Mouse (Mus musculus) forebrain, embryonic 16.5 days (tissue): ENCODE data around the gene Itgb1bp2. TPM values are rescaled to one million over a fixed set of nuclear protein-coding genes. Genes with fewer than 3 reads are reported as not detected.
"Not testable (repeated sequence)": the region's sequence is repeated elsewhere in the genome, so short reads cannot be mapped to it uniquely, and the experiment has no call there.

Experiments
- ATAC-seq: fragments of 200-750 bp; cut with Nextera tagmentation; 2 replicates; pipeline ENCODE4 v1.8.0; 2017; ENCODE audit warnings: mild to moderate bottlenecking, moderate library complexity
- H3K27ac ChIP-seq: fragments of 300-500 bp; sonication (generic); 2 replicates; pipeline ENCODE4 v1.5.1; 2014; ENCODE audit warnings: low read length, control low read depth
- H3K27me3 ChIP-seq: fragments of 300-500 bp; sonication (generic); replicated peaks from 2 replicates; pipeline ENCODE4 v1.6.1; 2014; ENCODE audit warnings: low read length; ENCODE audit not compliant: control insufficient read depth, insufficient read depth
- H3K36me3 ChIP-seq: fragments of 300-500 bp; sonication (generic); 2 replicates; pipeline ENCODE4 v1.6.1; 2014; ENCODE audit not compliant: control insufficient read depth, insufficient read depth
- H3K4me1 ChIP-seq: fragments of 300-500 bp; sonication (generic); replicated peaks from 2 replicates; pipeline ENCODE4 v1.6.1; 2014; ENCODE audit warnings: low read length; ENCODE audit not compliant: control insufficient read depth, insufficient read depth
- H3K4me2 ChIP-seq: fragments of 300-500 bp; sonication (generic); 2 replicates; pipeline ENCODE4 v1.6.1; 2014; ENCODE audit warnings: mild to moderate bottlenecking, low read length, control low read depth
- H3K4me3 ChIP-seq: fragments of 300-500 bp; sonication (generic); replicated peaks from 2 replicates; pipeline ENCODE4 v1.5.1; 2014; ENCODE audit warnings: mild to moderate bottlenecking, low read length, control low read depth
- H3K9ac ChIP-seq: fragments of 300-500 bp; sonication (generic); replicated peaks from 2 replicates; pipeline ENCODE4 v1.6.1; 2014; ENCODE audit warnings: low read depth, low read length, control low read depth
- H3K9me3 ChIP-seq: fragments of 300-500 bp; sonication (generic); 2 replicates; pipeline ENCODE4 v1.6.1; 2016; ENCODE audit warnings: low read length; ENCODE audit not compliant: control insufficient read depth
- WGBS: fragments of 180-500 bp; shearing (Covaris S2); extraction: QIAGEN DNeasy Blood & Tissue Kit; methylation state at CpG from one replicate; pipeline ENCODE4 v1.1.7; 2014; 5-methylcytosine and 5-hydroxymethylcytosine counted together
- polyA plus RNA-seq: library from polyadenylated mRNA; unstranded; fragments of >200 nt; fragmentation: Nextera tagmentation; extraction: Ambion mirVana; gene quantifications from 2 replicates; pipeline ENCODE4 v1.2.1, GENCODE M21; 2015

The Itgb1bp2 gene
- polyA plus RNA-seq, 1 experiment from 2014 or later: 3.1 TPM

DNA sequence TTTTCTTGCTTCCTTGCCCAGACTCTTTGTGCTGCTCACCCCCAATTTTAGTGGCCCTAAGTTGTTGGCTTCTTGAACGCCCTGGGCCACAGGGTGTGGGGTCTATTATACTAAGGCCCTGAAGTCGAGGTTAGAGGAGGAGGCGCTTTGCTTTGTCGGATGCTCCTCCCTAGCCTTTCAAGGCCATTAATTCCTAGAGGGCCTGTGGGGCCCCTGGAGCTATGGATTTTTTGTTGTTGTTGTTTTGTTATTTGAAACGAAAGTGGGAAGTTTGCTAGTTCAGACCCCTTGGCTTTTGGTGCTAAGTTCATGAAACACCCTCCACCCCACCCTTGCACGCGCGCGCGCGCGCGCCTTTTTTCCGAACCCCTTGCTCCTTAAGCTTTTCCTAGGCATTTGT lies 18.9 kb upstream of the Itgb1bp2 start:
- 24% methylated on average over 14 of the region's 14 CpGs for WGBS
- peak overlapping the region; percentile 59 for H3K4me2 ChIP-seq
- peak; percentile 34 for ATAC-seq
- peak overlapping the region; percentile 75 for H3K9ac ChIP-seq
- peaks cover 8% of the 10 kb centered on the region for H3K4me1 ChIP-seq
- H3K27ac ChIP-seq: peak overlapping the region; percentile 92
- H3K27me3 ChIP-seq: no peaks in the 10 kb centered on the region
- no peaks in the 10 kb centered on the region for H3K36me3 ChIP-seq
- H3K9me3 ChIP-seq: no peaks in the 10 kb centered on the region
- peak overlapping the region; percentile 66 for H3K4me3 ChIP-seq

DNA sequence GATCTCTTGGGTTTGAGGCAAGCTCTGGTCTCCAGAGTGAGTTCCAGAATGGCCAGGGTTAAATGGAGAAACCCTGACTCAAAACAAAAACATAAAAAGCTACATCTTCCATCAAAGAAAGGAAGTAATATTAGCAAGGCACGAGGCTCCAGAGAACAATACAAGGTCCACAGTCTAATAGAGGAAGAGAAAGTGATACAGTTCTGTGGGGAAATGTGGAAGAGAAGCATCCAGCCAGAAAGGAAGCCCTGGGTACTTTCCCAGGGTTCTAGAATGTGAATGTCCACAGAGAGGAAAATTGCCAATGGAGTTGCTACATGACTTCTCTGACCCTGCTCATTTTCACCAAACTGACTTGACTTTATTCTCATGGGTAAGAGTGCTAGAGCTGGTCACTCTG lies 2.3 kb downstream of the Itgb1bp2 start:
- Histone ChIP-seq H3K4me1 (no peaks in the 10 kb centered on the region), H3K9me3 (no peaks in the 10 kb centered on the region), H3K4me3 (no peak overlapping the region), H3K27ac (no peak overlapping the region), H3K9ac (no peak overlapping the region), H3K27me3 (no peaks in the 10 kb centered on the region), H3K4me2 (no peak overlapping the region), H3K36me3 (peaks cover 8% of the 10 kb centered on the region)
- no peak for ATAC-seq
- 67% methylated on average over 1 of the region's 1 CpGs for WGBS

DNA sequence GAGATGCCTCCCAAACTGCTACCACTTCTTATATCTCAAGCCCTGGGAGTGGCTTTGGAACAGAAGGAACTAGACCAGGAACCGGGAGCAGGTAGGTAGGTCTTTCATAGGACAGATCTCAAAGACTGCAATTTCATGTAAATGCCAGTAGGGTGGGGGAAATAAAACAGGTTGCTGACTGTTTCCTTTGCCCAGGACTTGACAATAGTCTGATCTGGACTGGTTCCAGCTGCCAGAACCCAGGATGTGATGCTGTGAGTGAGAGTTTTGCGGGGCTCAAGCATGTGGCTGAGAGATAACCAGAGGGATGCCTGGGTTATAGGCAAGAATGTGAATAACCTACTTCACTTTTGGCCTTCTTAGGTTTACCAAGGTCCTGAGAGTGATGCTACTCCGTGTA lies 2.7 kb downstream of the Itgb1bp2 start:
- no peak overlapping the region for H3K27ac ChIP-seq
- no peaks in the 10 kb centered on the region for H3K27me3 ChIP-seq
- ATAC-seq: no peak
- peaks cover 5% of the 10 kb centered on the region for H3K36me3 ChIP-seq
- 88% methylated on average over 3 of the region's 3 CpGs for WGBS
- no peak overlapping the region for H3K9ac ChIP-seq
- H3K9me3 ChIP-seq: no peaks in the 10 kb centered on the region
- no peaks in the 10 kb centered on the region for H3K4me1 ChIP-seq
- H3K4me2 ChIP-seq: no peak overlapping the region
- H3K4me3 ChIP-seq: no peak overlapping the region

DNA sequence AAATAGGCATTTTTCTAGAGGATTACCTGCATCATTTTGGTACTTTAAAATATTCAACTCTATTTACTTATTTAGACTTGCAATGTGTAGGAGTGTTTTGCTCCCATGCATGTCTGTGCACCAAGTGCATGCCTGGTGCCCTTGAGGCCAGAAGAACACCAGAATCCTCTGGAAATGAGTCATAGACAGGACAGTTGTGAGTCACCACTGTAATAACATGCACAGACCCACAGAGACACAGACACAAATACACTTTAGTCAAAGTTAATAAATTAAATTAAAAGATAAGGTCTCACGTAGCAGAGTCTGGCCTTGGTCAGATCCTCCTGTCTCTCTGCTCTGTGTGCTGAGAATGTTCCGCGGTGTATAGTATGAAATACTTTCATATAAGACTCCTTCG lies 23.3 kb downstream of the Itgb1bp2 start:
- WGBS: 95% methylated on average over 4 of the region's 4 CpGs

DNA sequence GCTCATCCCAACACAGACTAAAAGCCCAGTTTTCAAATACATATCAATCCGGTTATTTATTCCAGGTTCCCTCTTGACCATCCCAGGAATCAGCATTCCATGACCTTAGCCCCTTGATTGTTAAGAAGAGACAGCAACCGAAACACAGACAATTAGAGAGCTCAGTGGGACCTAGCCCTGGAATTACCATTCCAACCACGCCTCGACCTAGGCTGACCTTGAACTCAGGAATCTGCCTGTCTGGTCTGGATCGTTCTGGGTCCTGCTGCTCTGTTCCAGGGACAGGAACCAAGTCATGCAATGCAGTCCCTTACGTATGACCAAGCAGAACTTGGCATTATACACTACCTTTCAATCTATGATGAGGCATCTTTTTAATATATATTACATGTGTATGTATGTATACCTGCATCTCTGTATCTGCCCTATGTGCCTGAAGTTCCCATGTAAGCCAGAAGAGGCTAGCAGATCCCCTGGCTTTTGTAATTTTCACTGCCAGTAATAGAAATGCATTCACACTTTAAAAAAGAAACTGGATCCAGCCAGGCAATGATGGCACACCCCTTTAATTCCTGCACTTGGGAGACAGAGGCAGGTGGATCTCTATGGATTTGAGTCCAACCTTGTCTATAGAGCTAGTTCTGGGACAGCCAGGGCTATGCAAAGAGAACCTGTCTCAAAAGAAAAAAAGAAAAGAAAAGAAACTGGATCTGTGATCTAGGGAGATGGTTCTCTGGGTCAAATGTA lies 32.9 kb downstream of the Itgb1bp2 start:
- Histone ChIP-seq H3K4me2 (no peak overlapping the region), H3K4me3 (no peak overlapping the region), H3K36me3 (no peaks in the 10 kb centered on the region), H3K4me1 (no peaks in the 10 kb centered on the region), H3K9ac (no peak overlapping the region), H3K27me3 (no peaks in the 10 kb centered on the region), H3K9me3 (no peaks in the 10 kb centered on the region), H3K27ac (no peak overlapping the region)
- WGBS: 81% methylated on average over 6 of the region's 6 CpGs
- no peak for ATAC-seq

More for the DNA sequence above, 23.3 kb downstream of the Itgb1bp2 start:
- H3K27ac ChIP-seq: no peak overlapping the region
- H3K4me2 ChIP-seq: no peak overlapping the region
- no peak overlapping the region for H3K4me3 ChIP-seq
- H3K36me3 ChIP-seq: no peaks in the 10 kb centered on the region
- H3K4me1 ChIP-seq: no peaks in the 10 kb centered on the region
- H3K9ac ChIP-seq: no peak overlapping the region
- no peaks in the 10 kb centered on the region for H3K9me3 ChIP-seq
- H3K27me3 ChIP-seq: no peaks in the 10 kb centered on the region
- ATAC-seq: no peak

DNA sequence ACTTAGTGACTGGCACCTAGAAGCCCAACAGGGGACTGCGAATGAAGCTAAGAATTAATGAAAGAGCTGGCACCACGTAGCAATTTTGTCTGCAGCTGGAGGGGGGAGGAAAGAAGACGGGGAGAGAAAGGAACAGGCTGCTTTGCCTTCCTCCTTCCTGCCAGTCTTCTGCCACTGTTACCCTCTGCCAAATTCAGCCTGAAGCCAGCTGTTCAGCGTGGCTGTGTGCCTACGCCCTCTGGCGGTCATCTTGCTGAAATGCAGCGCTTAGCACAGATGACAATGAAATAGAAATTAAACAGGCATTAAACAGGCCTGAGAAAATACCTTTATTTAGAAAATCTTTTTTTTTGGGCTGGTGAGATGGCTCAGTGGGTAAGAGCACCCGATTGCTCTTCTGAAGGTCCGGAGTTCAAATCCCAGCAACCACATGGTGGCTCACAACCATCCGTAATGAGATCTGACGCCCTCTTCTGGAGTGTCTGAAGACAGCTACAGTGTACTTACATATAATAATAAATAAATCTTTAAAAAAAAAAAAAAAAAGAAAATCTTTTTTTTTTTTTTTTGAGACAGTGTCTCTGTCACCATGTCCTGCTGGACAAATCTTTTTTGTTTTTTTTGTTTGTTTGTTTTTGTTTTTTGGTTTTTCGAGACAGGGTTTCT lies 37.7 kb downstream of the Itgb1bp2 start:
- not testable (repeated sequence) for H3K4me1 ChIP-seq, H3K4me3 ChIP-seq, H3K9ac ChIP-seq, H3K36me3 ChIP-seq, H3K9me3 ChIP-seq, H3K27me3 ChIP-seq, H3K4me2 ChIP-seq
- 25% methylated on average over 10 of the region's 12 CpGs for WGBS
- peak overlapping the region; percentile 56; the same call in 1 of the 2 replicates for H3K27ac ChIP-seq
- ATAC-seq: peak; percentile 89

Other genes starting within 250 kb of the Itgb1bp2 start
- 49.4 and 52.5 TPM in 2 replicates for gene Snx12, start 226.5 kb upstream of the Itgb1bp2 start, polyA plus RNA-seq
- gene Foxo4, start 194.6 kb upstream of the Itgb1bp2 start, polyA plus RNA-seq: 0.73 and 1.0 TPM in 2 replicates
- gene Gm614, start 185.1 kb upstream of the Itgb1bp2 start, polyA plus RNA-seq: not detected in 2 replicates
- 4.4 and 6.2 TPM in 2 replicates for gene Il2rg, start 180.8 kb upstream of the Itgb1bp2 start, polyA plus RNA-seq
- not detected in 2 replicates for gene Gm20489, start 180.1 kb upstream of the Itgb1bp2 start, polyA plus RNA-seq
- gene Med12, start 175.1 kb upstream of the Itgb1bp2 start, polyA plus RNA-seq: 22.9 and 26.9 TPM in 2 replicates
- 65.5 and 72.3 TPM in 2 replicates for gene Nlgn3, start 149.9 kb upstream of the Itgb1bp2 start, polyA plus RNA-seq
- gene Gjb1, start 72.7 kb upstream of the Itgb1bp2 start, polyA plus RNA-seq: 0.81 and 0.84 TPM in 2 replicates
- gene Zmym3, start 28.2 kb upstream of the Itgb1bp2 start, polyA plus RNA-seq: 66.6 and 89.2 TPM in 2 replicates
- gene Nono, start 19.8 kb upstream of the Itgb1bp2 start, polyA plus RNA-seq: 456 and 481 TPM in 2 replicates
- gene Taf1, start 83.6 kb downstream of the Itgb1bp2 start, polyA plus RNA-seq: 20.2 and 20.8 TPM in 2 replicates
- gene Ogt, start 191.0 kb downstream of the Itgb1bp2 start, polyA plus RNA-seq: 258 and 285 TPM in 2 replicates